Mouse (Mus musculus) G1E (cell line): ENCODE results near the gene Ube4b. TPM values are rescaled to one million over a fixed set of nuclear protein-coding genes. Genes with fewer than 3 reads are reported as not detected.
"Not testable (repeated sequence)": the region's sequence is repeated elsewhere in the genome, so short reads cannot be mapped to it uniquely, and the experiment has no call there.

Source experiments
- ATAC-seq: 2 replicates; pipeline ENCODE4 v1.8.0; 2016; ENCODE audit warnings: mild to moderate bottlenecking; ENCODE audit not compliant: insufficient number of reproducible peaks, poor library complexity, low FRiP score, severe bottlenecking; ENCODE audit errors: extremely low read depth
- DNase-seq: peaks from one replicate; pipeline ENCODE4 v3.0.0; 2012; ENCODE audit warnings: low spot score
- H3K27me3 ChIP-seq: 2 replicates; pipeline ENCODE4 v1.6.1; 2012; ENCODE audit warnings: mild to moderate bottlenecking, low read length, inconsistent platforms; ENCODE audit not compliant: insufficient read depth
- H3K36me3 ChIP-seq: replicated peaks from 2 replicates; pipeline ENCODE3; 2012; ENCODE audit warnings: mild to moderate bottlenecking, inconsistent platforms
- H3K4me1 ChIP-seq: 2 replicates; pipeline ENCODE4 v1.6.1; 2012; ENCODE audit warnings: low read depth, low read length, inconsistent platforms, mixed read lengths; ENCODE audit not compliant: insufficient read depth
- H3K4me3 ChIP-seq: 2 replicates; pipeline ENCODE4 v1.5.1; 2012; ENCODE audit warnings: low read depth, mild to moderate bottlenecking, inconsistent platforms, low read length, moderate library complexity, mixed read lengths
- H3K9me3 ChIP-seq: replicated peaks from 2 replicates; pipeline ENCODE4 v1.6.1; 2012; ENCODE audit warnings: inconsistent platforms
- CTCF ChIP-seq: IDR thresholded peaks from 2 replicates; pipeline ENCODE4 v1.5.1; 2012; ENCODE audit warnings: low read depth, low read length, inconsistent platforms, mixed read lengths
- GATA1 ChIP-seq: IDR thresholded peaks from 2 replicates; pipeline ENCODE4 v1.6.1; 2012; ENCODE audit warnings: borderline replicate concordance, low read length, inconsistent platforms, mixed read lengths
- GATA2 ChIP-seq: IDR thresholded peaks from 2 replicates; pipeline ENCODE4 v1.6.1; 2012; ENCODE audit warnings: low read depth, low read length, inconsistent platforms, borderline replicate concordance
- POLR2AphosphoS5 ChIP-seq: IDR thresholded peaks from 2 replicates; pipeline ENCODE4 v1.6.1; 2012; ENCODE audit warnings: low read depth, low read length, inconsistent platforms; ENCODE audit not compliant: insufficient replicate concordance
- TAL1 ChIP-seq: conservative IDR thresholded peaks from 2 replicates; pipeline ENCODE4 v1.6.1; 2012; ENCODE audit warnings: low read depth, low read length, inconsistent platforms, mixed read lengths
- polyA plus RNA-seq: library from polyadenylated mRNA; stranded (reverse); fragments of >175 nt; gene quantifications from 2 replicates; pipeline ENCODE4 v1.2.3, GENCODE M21; 2012
- total RNA-seq, 2 experiments: library from RNA; stranded (forward) in 1 of 2; stranded (reverse) in 1 of 2; fragments of 200-1000 nt in 1 of 2; fragments of >200 nt in 1 of 2; fragmentation: Nextera tagmentation in 1 of 2; gene quantifications; 2 replicates each; pipeline ENCODE4 v1.2.3; 2014 to 2017

The Ube4b gene
- 111 and 118 TPM in 2 replicates for total RNA-seq (2014; fragmentation: Nextera tagmentation)
- total RNA-seq (2017): 49.1 and 51.9 TPM in 2 replicates
- 336 and 346 TPM in 2 replicates for polyA plus RNA-seq

DNA sequence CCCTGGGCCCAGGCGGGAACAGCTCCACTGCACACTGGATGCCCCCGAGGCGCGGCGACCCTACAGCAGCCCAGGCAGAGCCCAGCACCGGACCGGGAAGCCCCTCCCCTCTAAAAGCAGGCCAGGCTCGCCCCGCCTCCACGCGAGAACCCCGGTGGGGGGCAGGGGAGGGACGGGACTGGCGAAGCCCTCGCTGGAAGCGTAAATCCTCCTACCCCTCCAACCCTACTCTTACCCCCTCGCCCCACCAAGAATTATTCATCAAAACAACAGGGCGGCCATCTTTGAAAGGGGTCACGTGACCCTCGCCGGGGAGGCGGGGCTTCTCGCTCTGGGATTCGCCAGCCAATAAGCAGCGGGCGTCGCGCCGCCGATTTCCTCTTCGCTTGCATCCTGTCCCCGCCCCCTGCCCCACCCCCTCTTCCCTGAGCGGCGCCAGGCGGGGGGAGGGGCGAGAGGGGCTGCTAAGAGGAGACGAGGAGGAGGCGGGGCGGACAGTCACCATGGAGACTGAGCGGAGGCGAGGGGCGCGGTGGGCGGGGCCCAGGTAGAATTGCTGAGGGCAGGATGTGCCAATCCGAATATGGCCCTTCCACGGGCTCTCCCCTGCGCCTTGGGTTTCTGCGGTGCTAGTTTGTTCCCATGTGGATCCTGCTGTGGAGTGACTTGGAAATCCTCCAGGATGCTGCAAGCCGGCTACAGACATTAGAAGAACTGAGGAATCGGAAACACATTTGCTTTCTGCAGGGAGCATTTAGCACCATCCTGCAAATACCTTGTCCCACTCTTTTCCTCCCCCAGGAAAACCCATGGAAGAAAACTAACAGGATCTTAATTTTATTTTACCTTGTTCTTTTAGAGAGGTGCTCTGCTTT, at the start of gene Ube4b:
TSS of gene Ube4b (minus strand) at position 425 of the 875 bp plus-strand sequence.
- DNase-seq (peak; percentile 88), ATAC-seq (peak; percentile 93)
- no peaks in the 10 kb centered on the region for H3K27me3 ChIP-seq
- TF ChIP-seq CTCF (no peak), TAL1 (no peak), GATA2 (no peak), GATA1 (no peak), POLR2AphosphoS5 (no peak)
- H3K4me1 ChIP-seq: peaks cover 42% of the 10 kb centered on the region
- H3K36me3 ChIP-seq: peaks cover 15% of the 10 kb centered on the region
- peak within 1 kb of the TSS; percentile 97 for H3K4me3 ChIP-seq
- H3K9me3 ChIP-seq: peaks cover 4% of the 10 kb centered on the region

GRCm38 (mm10) chr4:149475096-149475495, 48.5 kb upstream of the Ube4b start:
- Histone ChIP-seq H3K4me3 (no peak overlapping the region), H3K27me3 (no peaks in the 10 kb centered on the region), H3K4me1 (no peaks in the 10 kb centered on the region), H3K36me3 (peaks cover 58% of the 10 kb centered on the region), H3K9me3 (no peaks in the 10 kb centered on the region)
- ATAC-seq (no peak), DNase-seq (no peak)
- TF ChIP-seq GATA1 (no peak), TAL1 (no peak), POLR2AphosphoS5 (no peak), GATA2 (no peak), CTCF (no peak)

- DNase-seq (no peak), ATAC-seq (no peak)
- TF ChIP-seq GATA2 (no peak), CTCF (no peak), GATA1 (no peak), TAL1 (no peak), POLR2AphosphoS5 (no peak)
- Histone ChIP-seq H3K4me1 (peaks cover 5% of the 10 kb centered on the region; the same call in 1 of the 2 replicates), H3K4me3 (no peak overlapping the region), H3K9me3 (no peaks in the 10 kb centered on the region), H3K36me3 (peaks cover 51% of the 10 kb centered on the region), H3K27me3 (no peaks in the 10 kb centered on the region)
Observed at GRCm38 (mm10) chr4:149469557-149469956, 43.0 kb upstream of the Ube4b start.

DNA sequence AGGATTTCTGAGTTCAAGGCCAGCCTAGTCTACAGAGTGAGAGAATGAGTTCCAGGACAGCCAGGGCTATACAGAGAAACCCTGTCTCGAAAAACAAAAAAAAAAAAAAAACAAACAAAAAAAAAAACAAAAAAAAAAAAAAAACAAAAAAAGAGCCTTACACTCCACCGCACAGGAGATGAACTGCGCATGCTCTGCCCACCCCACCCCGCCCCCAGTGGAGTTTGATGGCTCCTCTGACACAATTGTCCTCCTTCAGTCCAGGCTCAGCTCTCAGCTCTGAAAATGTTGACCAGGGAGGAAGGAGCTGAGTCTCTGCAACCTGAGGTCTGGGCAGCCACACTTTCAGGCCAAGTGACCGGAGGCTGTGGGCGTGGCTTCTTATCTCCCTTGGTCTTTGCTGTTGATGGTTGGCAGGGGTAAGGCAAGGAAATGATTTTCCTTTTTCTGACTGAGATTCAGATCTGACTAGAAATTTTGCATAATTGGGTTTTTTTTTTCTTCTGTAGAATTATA, 36.9 kb upstream of the Ube4b start:
- DNase-seq (no peak), ATAC-seq (no peak)
- peaks cover 7% of the 10 kb centered on the region for H3K36me3 ChIP-seq
- no peak overlapping the region for H3K4me3 ChIP-seq
- TF ChIP-seq GATA1 (no peak), POLR2AphosphoS5 (no peak), GATA2 (no peak), TAL1 (no peak), CTCF (no peak)
- H3K27me3 ChIP-seq: peaks cover 2% of the 10 kb centered on the region; the same call in 1 of the 2 replicates
- no peaks in the 10 kb centered on the region for H3K4me1 ChIP-seq
- no peaks in the 10 kb centered on the region for H3K9me3 ChIP-seq

DNA sequence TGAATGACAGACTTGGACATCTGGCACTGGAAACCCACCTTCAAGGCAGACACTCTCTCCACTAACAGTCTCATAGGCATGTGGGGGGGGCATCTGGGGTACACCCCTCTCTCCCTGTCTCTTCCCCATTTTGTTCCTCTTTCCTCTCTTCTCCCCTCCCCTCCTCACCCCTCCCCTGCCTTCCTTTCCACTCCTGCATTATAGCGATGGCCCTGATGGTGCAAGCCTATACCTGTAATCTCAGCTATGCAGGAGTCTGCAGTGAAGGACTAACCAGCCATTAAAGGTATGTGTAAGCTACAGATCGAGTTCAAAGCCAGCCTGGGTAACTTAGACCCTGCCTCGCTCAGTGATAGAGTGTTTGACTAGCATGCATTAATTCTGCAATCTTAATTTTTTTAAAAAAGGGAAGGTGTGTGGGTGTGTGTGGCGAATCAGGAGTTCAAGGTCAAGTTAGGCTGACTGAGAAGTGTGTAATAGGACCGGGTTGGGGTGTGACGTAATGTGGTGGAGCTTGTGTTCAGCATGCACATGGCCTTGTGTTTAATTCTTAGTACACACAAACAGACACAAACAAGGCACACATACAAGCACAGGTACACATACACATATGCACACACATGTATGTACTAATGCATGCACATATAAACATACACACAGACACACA, 35.9 kb upstream of the Ube4b start:
- no peak for DNase-seq
- no peak for ATAC-seq
- Histone ChIP-seq H3K36me3 (peaks cover under 1% of the 10 kb centered on the region), H3K4me3 (no peak overlapping the region), H3K4me1 (no peaks in the 10 kb centered on the region), H3K27me3 (peaks cover 2% of the 10 kb centered on the region; the same call in 1 of the 2 replicates), H3K9me3 (no peaks in the 10 kb centered on the region)
- no peak for TF ChIP-seq GATA1
- TF ChIP-seq POLR2AphosphoS5: no peak
- no peak for TF ChIP-seq GATA2
- TF ChIP-seq CTCF: no peak
- TF ChIP-seq TAL1: no peak

- Histone ChIP-seq H3K36me3 (no peaks in the 10 kb centered on the region), H3K4me1 (no peaks in the 10 kb centered on the region), H3K9me3 (no peaks in the 10 kb centered on the region), H3K4me3 (no peak overlapping the region), H3K27me3 (peaks cover 2% of the 10 kb centered on the region; the same call in 1 of the 2 replicates)
- TF ChIP-seq POLR2AphosphoS5 (no peak), CTCF (no peak), GATA2 (no peak), TAL1 (no peak), GATA1 (no peak)
- DNase-seq (no peak), ATAC-seq (no peak)
Observed at GRCm38 (mm10) chr4:149461579-149462304, 35.2 kb upstream of the Ube4b start.

DNA sequence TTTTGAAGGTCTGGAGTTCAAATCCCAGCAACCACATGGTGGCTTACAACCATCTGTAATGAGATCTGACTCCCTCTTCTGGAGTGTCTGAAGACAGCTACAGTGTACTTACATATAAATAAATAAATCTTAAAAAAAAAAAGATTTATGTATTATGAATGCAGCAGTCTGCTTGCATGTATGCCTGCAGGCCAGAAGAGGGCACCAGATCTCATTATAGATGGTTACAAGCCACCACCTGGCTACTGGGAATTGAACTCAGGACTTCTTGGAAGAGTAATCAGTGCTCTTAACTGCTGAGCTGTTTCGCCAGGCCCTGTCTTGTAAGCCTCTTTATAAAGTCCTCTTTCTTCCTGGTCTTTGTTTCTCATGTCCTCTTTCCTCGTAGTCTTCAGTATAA, 33.9 kb upstream of the Ube4b start:
- not testable (repeated sequence) for ATAC-seq

More for the DNA sequence above, 33.9 kb upstream of the Ube4b start:
- H3K4me3 ChIP-seq, H3K4me1 ChIP-seq, H3K36me3 ChIP-seq, H3K27me3 ChIP-seq, DNase-seq, H3K9me3 ChIP-seq: not testable (repeated sequence)
